Mouse (Mus musculus): Measurements from ENCODE around the gene Olfr855. TPM values are rescaled to one million over a fixed set of nuclear protein-coding genes. Genes with fewer than 3 reads are reported as not detected.

The Olfr855 gene
- polyA plus RNA-seq (2014; fragmentation: Illumina TruSeq; extraction: RNeasy Lipid Tissue Mini Kit (QIAGEN cat#74804)), result not detected

DNA sequence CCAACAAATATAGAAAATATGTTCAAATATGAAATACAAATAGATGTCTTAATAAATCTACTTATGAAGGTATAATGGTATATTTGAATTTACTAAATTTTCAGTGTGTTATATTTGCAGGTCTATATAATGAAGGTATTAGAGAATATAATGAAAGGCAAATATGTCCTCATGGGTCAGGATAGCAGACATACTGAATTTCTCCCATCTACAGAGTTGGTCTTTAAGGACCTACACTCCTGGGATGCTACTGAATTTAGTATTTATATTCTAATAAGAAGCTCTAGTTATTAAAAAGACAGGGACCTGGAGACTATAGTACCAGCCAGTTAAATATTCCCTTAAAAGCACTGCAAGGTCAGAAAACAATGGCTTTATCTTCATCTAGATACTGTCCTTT, at the start of gene Olfr855:
Gene Olfr855, plus strand, starts transcription at position 301 of the 400 bp plus-strand sequence.

DNA sequence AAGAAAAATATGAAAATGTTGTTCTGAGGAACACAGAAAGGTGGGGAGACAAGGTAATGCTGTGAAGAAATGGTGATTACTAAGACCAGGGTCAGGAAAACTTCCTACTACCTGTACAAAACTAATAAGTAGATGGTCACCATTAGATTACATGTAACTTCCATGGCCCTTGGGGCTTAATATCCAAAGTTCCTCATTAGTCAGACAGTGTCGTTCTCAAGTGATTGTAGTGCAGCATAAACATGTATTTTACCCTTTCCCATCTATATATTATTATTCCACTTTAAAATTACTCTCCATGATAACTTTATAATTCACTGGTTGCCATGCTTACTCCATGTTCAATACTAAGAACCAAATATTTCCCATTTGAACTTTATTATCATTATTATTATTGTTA, 41.4 kb upstream of the Olfr855 start, which contains the start of gene Olfr853:
Gene Olfr853, minus strand, starts transcription at position 101 of the 400 bp plus-strand sequence.

GRCm38 (mm10) chr9:19567282-19567681, 15.1 kb upstream of the Olfr855 start, which contains the start of gene Olfr854:
Olfr854 (minus strand) TSS chr9:19567382.

GRCm38 (mm10) chr9:19621843-19622822, 39.7 kb downstream of the Olfr855 start, which contains the start of gene Zfp317:
Zfp317 (plus strand) TSS chr9:19622102.

Other genes with a start within 250 kb of the Olfr855 start
- not detected for gene Olfr845, start 246.2 kb upstream of the Olfr855 start, polyA plus RNA-seq (2014; fragmentation: Illumina TruSeq; extraction: RNeasy Lipid Tissue Mini Kit (QIAGEN cat#74804))
- not detected for gene Olfr846, start 218.6 kb upstream of the Olfr855 start, polyA plus RNA-seq (2014; fragmentation: Illumina TruSeq; extraction: RNeasy Lipid Tissue Mini Kit (QIAGEN cat#74804))
- not detected for gene Olfr847, start 203.9 kb upstream of the Olfr855 start, polyA plus RNA-seq (2014; fragmentation: Illumina TruSeq; extraction: RNeasy Lipid Tissue Mini Kit (QIAGEN cat#74804))
- not detected for gene Olfr849, start 142.4 kb upstream of the Olfr855 start, polyA plus RNA-seq (2014; fragmentation: Illumina TruSeq; extraction: RNeasy Lipid Tissue Mini Kit (QIAGEN cat#74804))
- gene Olfr850, start 104.4 kb upstream of the Olfr855 start, polyA plus RNA-seq (2014; fragmentation: Illumina TruSeq; extraction: RNeasy Lipid Tissue Mini Kit (QIAGEN cat#74804)), result not detected
- not detected for gene Olfr851, start 89.3 kb upstream of the Olfr855 start, polyA plus RNA-seq (2014; fragmentation: Illumina TruSeq; extraction: RNeasy Lipid Tissue Mini Kit (QIAGEN cat#74804))
- not detected for gene Olfr853, start 41.5 kb upstream of the Olfr855 start, polyA plus RNA-seq (2014; fragmentation: Illumina TruSeq; extraction: RNeasy Lipid Tissue Mini Kit (QIAGEN cat#74804))
- not detected for gene Olfr854, start 15.2 kb upstream of the Olfr855 start, polyA plus RNA-seq (2014; fragmentation: Illumina TruSeq; extraction: RNeasy Lipid Tissue Mini Kit (QIAGEN cat#74804))
- 56.7 TPM for gene Zfp317, start 39.5 kb downstream of the Olfr855 start, polyA plus RNA-seq (2014; fragmentation: Illumina TruSeq; extraction: RNeasy Lipid Tissue Mini Kit (QIAGEN cat#74804))
- not detected for gene Olfr857, start 126.8 kb downstream of the Olfr855 start, polyA plus RNA-seq (2014; fragmentation: Illumina TruSeq; extraction: RNeasy Lipid Tissue Mini Kit (QIAGEN cat#74804))
- not detected for gene Olfr58, start 197.7 kb downstream of the Olfr855 start, polyA plus RNA-seq (2014; fragmentation: Illumina TruSeq; extraction: RNeasy Lipid Tissue Mini Kit (QIAGEN cat#74804))
- gene Olfr859, start 222.3 kb downstream of the Olfr855 start, polyA plus RNA-seq (2014; fragmentation: Illumina TruSeq; extraction: RNeasy Lipid Tissue Mini Kit (QIAGEN cat#74804)), result not detected

All from ovary, adult 10 weeks (tissue).